Mouse (Mus musculus) embryonic facial prominence, embryonic 10.5 days (tissue): ENCODE data around the gene Tmem110. TPM values are rescaled to one million over a fixed set of nuclear protein-coding genes. Genes with fewer than 3 reads are reported as not detected.
A peak's percentile ranks its signal among the peaks of the same experiment; 100 is the strongest.

Experiments used
- DNase-seq: peaks from one replicate; pipeline ENCODE4 v3.0.0-alpha.2; 2017; ENCODE audit warnings: low spot score
- H3K27ac ChIP-seq: fragments of 300-500 bp; sonication (generic); replicated peaks from 2 replicates; pipeline ENCODE4 v1.5.1; 2016; ENCODE audit warnings: mild to moderate bottlenecking
- H3K27me3 ChIP-seq: fragments of 300-500 bp; sonication (generic); replicated peaks from 2 replicates; pipeline ENCODE4 v1.6.1; 2016; ENCODE audit warnings: low read depth, mild to moderate bottlenecking; ENCODE audit not compliant: poor library complexity, severe bottlenecking
- H3K36me3 ChIP-seq: fragments of 300-500 bp; sonication (generic); replicated peaks from 2 replicates; pipeline ENCODE4 v1.6.1; 2016; ENCODE audit warnings: mild to moderate bottlenecking, moderate library complexity
- H3K4me1 ChIP-seq: fragments of 300-500 bp; sonication (generic); 2 replicates; pipeline ENCODE4 v1.6.1; 2016
- H3K4me3 ChIP-seq: fragments of 300-500 bp; sonication (generic); 2 replicates; pipeline ENCODE4 v1.5.1; 2016; ENCODE audit warnings: mild to moderate bottlenecking, moderate library complexity
- H3K9me3 ChIP-seq: fragments of 300-500 bp; sonication (generic); 2 replicates; pipeline ENCODE4 v1.6.1; 2016; ENCODE audit warnings: mild to moderate bottlenecking
- WGBS: fragments of 180-500 bp; shearing (Covaris S2); methylation state at CpG from one replicate; pipeline ENCODE4 v1.1.7; 2016; 5-methylcytosine and 5-hydroxymethylcytosine counted together
- polyA plus RNA-seq: library from polyadenylated mRNA; unstranded; fragments of >200 nt; fragmentation: Nextera tagmentation; extraction: Ambion mirVana; gene quantifications from 2 replicates; pipeline ENCODE4 v1.2.1, GENCODE M21; 2016

Gene Tmem110
- polyA plus RNA-seq, 1 experiment from 2014 or later = 30.2 TPM

- H3K9me3 ChIP-seq = no peaks in the 10 kb centered on the region
- no peak overlapping the region for H3K27ac ChIP-seq
- H3K4me1 ChIP-seq = no peaks in the 10 kb centered on the region
- no peak for DNase-seq
- WGBS = 92% methylated on average over 14 of the region's 14 CpGs
- H3K27me3 ChIP-seq = no peaks in the 10 kb centered on the region
- peaks cover 46% of the 10 kb centered on the region for H3K36me3 ChIP-seq
- H3K4me3 ChIP-seq = no peak overlapping the region
Measured at GRCm38 (mm10) chr14:30837416-30837996, 12.1 kb downstream of the Tmem110 start.

DNA sequence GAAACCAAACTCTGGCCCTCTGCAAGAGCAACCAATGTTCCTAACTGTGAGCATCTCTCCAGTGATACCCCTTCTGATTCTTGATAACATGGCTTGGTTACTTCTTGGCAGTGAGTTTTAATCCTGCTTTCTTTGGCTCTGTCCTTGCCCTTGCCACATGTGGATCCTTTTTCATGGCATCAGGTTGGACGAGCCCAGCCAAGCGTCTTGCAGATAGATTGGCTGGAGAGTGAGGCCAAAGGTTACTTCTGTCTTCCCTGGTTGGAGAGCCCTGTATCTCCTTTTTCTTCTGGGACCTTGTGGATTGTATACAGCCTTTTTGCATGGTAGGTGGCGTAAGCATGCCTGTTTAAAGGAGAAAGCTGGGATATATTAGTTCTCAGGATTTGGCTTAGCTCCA, 18.3 kb downstream of the Tmem110 start:
- Histone ChIP-seq H3K36me3 (peaks cover 29% of the 10 kb centered on the region), H3K27ac (no peak overlapping the region), H3K27me3 (no peaks in the 10 kb centered on the region), H3K4me1 (no peaks in the 10 kb centered on the region; the same call in 1 of the 2 replicates), H3K9me3 (no peaks in the 10 kb centered on the region), H3K4me3 (no peak overlapping the region)
- no peak for DNase-seq
- 86% methylated on average over 3 of the region's 3 CpGs for WGBS

DNA sequence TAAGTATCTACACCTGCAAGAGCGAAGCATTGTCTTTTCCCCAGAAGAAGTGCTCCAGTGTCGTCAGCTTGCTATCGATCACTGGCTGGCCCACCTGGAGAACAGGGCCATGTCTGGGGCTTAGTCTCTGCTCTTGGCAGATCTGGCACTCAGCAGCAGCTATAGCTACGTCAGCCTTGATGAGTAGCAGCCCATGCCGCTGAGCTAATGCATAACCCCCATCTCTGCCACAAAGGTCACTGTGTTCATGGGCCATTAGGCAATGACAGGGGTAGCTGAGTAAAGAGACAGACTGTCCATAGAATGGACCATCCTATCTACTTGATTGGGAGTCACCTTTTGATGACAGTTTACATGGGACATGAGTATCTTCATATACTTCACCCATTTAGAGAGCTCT, 25.1 kb downstream of the Tmem110 start:
- 90% methylated on average over 5 of the region's 5 CpGs for WGBS
- H3K4me3 ChIP-seq = no peak overlapping the region
- no peaks in the 10 kb centered on the region for H3K27me3 ChIP-seq
- H3K36me3 ChIP-seq = peaks cover 7% of the 10 kb centered on the region; the same call in 1 of the 2 replicates
- DNase-seq = no peak
- no peaks in the 10 kb centered on the region for H3K9me3 ChIP-seq
- no peaks in the 10 kb centered on the region for H3K4me1 ChIP-seq
- no peak overlapping the region for H3K27ac ChIP-seq

DNA sequence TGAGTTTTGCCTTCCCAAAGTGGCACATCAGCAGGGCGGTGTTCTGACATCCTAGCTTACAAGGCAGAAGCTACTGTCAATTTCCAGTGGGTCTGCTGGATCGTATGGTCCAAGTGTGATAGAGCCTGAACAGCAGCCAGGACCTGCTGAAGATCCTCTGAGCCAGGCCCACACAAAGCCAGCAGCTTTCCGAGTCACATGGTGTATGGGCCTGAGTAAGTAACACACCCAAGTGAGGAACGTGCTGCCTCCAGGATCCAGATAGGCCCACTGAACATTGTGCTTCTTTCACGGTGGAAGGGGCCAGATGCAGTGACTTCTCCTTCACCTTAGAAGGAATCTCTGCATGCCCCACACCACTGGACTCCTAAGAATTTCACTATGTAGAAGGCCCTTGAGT, 26.9 kb downstream of the Tmem110 start:
- Histone ChIP-seq H3K27me3 (no peaks in the 10 kb centered on the region), H3K27ac (no peak overlapping the region), H3K4me1 (no peaks in the 10 kb centered on the region), H3K36me3 (no peaks in the 10 kb centered on the region), H3K9me3 (no peaks in the 10 kb centered on the region), H3K4me3 (no peak overlapping the region)
- WGBS = 94% methylated on average over 5 of the region's 5 CpGs
- no peak for DNase-seq

DNA sequence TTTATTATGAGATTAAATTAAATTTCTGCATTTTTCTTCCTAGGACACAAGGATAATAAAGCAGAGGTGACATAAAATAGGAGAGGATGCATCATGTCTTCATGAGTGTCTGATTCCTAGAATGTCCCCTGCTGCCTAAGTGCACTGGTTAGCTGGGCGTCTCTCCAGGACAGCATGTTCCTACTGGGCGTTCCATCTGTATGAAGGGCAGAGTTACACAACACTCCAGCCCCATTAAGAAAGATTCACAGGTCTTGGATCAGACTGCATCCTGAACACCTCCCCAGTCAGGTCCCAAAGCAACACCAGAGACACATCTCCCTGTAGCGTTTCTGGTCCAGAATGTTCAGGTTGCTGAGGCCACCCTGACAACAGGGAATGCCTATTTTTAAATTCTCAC, 29.9 kb downstream of the Tmem110 start:
- 92% methylated on average over 3 of the region's 3 CpGs for WGBS

DNA sequence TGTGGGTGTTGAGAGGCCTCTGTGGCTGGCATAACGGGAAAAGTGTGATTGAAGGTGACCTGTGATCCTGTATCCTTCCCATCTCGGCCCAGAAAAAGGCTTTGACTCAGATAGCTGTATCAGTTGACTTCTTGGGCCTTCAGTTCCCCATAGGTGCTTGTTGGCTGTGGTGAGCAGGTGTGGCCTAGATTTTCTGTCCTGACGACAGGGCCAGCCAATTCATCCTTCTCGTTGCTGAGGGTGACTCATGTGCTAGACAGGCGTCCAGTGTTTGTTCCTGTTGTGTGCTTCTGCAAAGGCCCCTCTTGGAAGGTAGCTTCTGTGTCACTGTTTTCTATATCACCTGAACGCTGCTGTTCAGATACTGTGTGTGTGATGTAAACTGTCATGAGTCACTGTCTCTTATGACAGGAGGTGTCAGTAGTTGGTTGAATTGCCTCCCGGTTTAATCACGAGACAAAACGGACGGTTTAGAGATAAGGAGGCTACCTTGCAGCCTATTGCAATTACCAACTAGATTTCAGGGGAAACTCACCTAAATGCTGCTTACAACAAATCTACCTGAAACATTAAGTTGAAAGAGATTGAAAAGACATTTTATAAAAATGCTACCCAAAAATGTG, 31.6 kb downstream of the Tmem110 start:
- H3K9me3 ChIP-seq = no peaks in the 10 kb centered on the region
- WGBS = 90% methylated on average over 10 of the region's 10 CpGs
- no peak overlapping the region for H3K27ac ChIP-seq
- H3K4me1 ChIP-seq = no peaks in the 10 kb centered on the region
- no peak overlapping the region for H3K4me3 ChIP-seq
- no peaks in the 10 kb centered on the region; the same call in 1 of the 2 replicates for H3K36me3 ChIP-seq
- no peak for DNase-seq
- no peaks in the 10 kb centered on the region for H3K27me3 ChIP-seq

More for the DNA sequence above, 29.9 kb downstream of the Tmem110 start:
- no peaks in the 10 kb centered on the region for H3K9me3 ChIP-seq
- H3K4me3 ChIP-seq = no peak overlapping the region
- H3K36me3 ChIP-seq = no peaks in the 10 kb centered on the region; the same call in 1 of the 2 replicates
- DNase-seq = no peak
- H3K27me3 ChIP-seq = no peaks in the 10 kb centered on the region
- no peak overlapping the region for H3K27ac ChIP-seq
- no peaks in the 10 kb centered on the region for H3K4me1 ChIP-seq

DNA sequence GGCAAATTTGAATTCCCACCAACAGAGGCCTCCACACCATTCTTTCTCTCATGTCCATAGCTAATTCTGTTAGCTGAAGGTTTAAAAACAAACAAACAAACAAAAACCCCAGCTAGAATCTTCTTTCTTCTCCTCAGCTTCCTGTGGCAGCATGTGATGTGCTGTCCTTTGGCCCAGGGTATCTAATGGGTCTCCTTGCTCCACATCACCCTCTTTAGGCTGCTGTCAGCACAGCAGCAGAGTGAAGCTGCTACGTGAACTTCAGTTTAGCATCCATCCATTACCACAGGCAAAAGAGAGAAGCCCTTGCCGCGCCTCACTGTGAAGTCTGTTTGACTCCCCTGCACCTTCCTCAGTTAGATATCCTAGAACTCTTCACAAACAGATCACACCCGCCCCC, 32.6 kb downstream of the Tmem110 start:
- WGBS = 71% methylated on average over 4 of the region's 4 CpGs
- Histone ChIP-seq H3K27me3 (no peaks in the 10 kb centered on the region), H3K4me1 (no peaks in the 10 kb centered on the region), H3K36me3 (no peaks in the 10 kb centered on the region; the same call in 1 of the 2 replicates), H3K9me3 (no peaks in the 10 kb centered on the region), H3K4me3 (no peak overlapping the region), H3K27ac (no peak overlapping the region)
- DNase-seq = no peak

GRCm38 (mm10) chr14:30861421-30862125, 36.2 kb downstream of the Tmem110 start:
- Histone ChIP-seq H3K9me3 (no peaks in the 10 kb centered on the region), H3K36me3 (peaks cover 20% of the 10 kb centered on the region), H3K4me1 (no peaks in the 10 kb centered on the region), H3K27me3 (no peaks in the 10 kb centered on the region), H3K4me3 (no peak overlapping the region), H3K27ac (0 out of 2 replicates have a peak overlapping the region, but pooled peaks have one; percentile 36)
- WGBS = 78% methylated on average over 16 of the region's 16 CpGs
- no peak for DNase-seq

- Histone ChIP-seq H3K36me3 (peaks cover 25% of the 10 kb centered on the region), H3K9me3 (no peaks in the 10 kb centered on the region), H3K27me3 (no peaks in the 10 kb centered on the region), H3K4me1 (no peaks in the 10 kb centered on the region), H3K27ac (no peak overlapping the region), H3K4me3 (no peak overlapping the region)
- WGBS = 89% methylated on average over 9 of the region's 9 CpGs
- DNase-seq = no peak
Measured at GRCm38 (mm10) chr14:30862368-30862767, 37.0 kb downstream of the Tmem110 start.

- no peak for DNase-seq
- Histone ChIP-seq H3K27ac (no peak overlapping the region), H3K4me1 (peaks cover 12% of the 10 kb centered on the region), H3K36me3 (peaks cover 40% of the 10 kb centered on the region), H3K4me3 (no peak overlapping the region), H3K9me3 (no peaks in the 10 kb centered on the region), H3K27me3 (no peaks in the 10 kb centered on the region)
- WGBS = 78% methylated on average over 3 of the region's 3 CpGs
Measured at GRCm38 (mm10) chr14:30865311-30865710, 39.9 kb downstream of the Tmem110 start.

DNA sequence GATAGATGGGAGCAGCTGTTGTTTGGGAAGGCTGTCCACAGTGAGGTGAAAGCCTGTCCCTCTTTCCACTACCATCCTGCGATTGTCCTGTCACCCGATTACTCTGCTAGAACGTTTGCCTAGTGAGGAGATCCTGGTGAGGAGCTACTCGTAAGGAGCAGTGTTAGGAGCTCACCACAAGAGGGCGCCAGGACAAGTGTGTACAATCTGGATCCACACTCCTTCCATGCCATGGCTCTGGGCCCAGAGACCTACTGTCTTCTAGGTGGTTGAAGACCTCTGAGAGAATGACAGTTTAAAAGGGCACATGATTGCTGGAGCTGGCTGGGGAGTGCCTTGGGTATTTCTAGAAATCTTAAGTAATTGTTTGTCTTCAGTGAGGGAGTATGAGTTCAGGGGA, 41.7 kb downstream of the Tmem110 start:
- H3K27ac ChIP-seq = no peak overlapping the region
- H3K9me3 ChIP-seq = no peaks in the 10 kb centered on the region
- H3K4me3 ChIP-seq = no peak overlapping the region
- peak; percentile 75 for DNase-seq
- WGBS = 34% methylated on average over 5 of the region's 5 CpGs
- H3K4me1 ChIP-seq = peaks cover 16% of the 10 kb centered on the region
- peaks cover 52% of the 10 kb centered on the region for H3K36me3 ChIP-seq
- no peaks in the 10 kb centered on the region for H3K27me3 ChIP-seq

DNA sequence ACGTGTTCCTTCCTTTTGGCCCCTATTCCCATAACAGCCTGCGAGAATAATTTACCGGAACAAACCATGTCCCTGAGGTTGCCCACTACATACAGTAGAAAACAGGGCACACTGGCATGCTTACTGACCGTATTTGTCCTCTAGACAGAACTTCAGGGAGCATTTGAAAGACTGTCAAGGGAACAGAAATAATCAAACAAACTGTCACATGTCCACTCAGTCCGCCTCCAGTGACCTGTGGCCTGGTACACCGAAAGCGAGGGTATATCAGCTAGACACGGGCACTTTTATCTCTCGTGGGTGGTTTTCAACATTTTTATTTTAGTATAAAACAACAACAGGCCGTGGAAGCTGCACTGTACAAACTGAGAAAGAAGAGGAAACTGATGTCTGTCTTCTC, 43.4 kb downstream of the Tmem110 start:
- DNase-seq = no peak
- no peak overlapping the region for H3K27ac ChIP-seq
- 92% methylated on average over 10 of the region's 10 CpGs for WGBS
- H3K36me3 ChIP-seq = peaks cover 70% of the 10 kb centered on the region
- H3K9me3 ChIP-seq = no peaks in the 10 kb centered on the region
- H3K4me3 ChIP-seq = no peak overlapping the region
- peaks cover 16% of the 10 kb centered on the region for H3K4me1 ChIP-seq
- H3K27me3 ChIP-seq = no peaks in the 10 kb centered on the region

GRCm38 (mm10) chr14:30869391-30869801, 44.0 kb downstream of the Tmem110 start:
- DNase-seq = no peak
- peaks cover 16% of the 10 kb centered on the region for H3K4me1 ChIP-seq
- WGBS = 80% methylated on average over 8 of the region's 8 CpGs
- peaks cover 75% of the 10 kb centered on the region for H3K36me3 ChIP-seq
- no peak overlapping the region for H3K4me3 ChIP-seq
- H3K27me3 ChIP-seq = no peaks in the 10 kb centered on the region
- peak overlapping the region; percentile 66 for H3K27ac ChIP-seq
- no peaks in the 10 kb centered on the region for H3K9me3 ChIP-seq
